Mouse (Mus musculus) testis, adult 2 months (tissue): ENCODE data around the gene AY074887.

Source experiments
- CTCF ChIP-seq: fragments of 200-500 bp; IDR thresholded peaks from 2 replicates; pipeline ENCODE4 v1.5.1; 2012; ENCODE audit warnings: low read depth, mild to moderate bottlenecking, inconsistent platforms, low read length, moderate library complexity; ENCODE audit not compliant: control insufficient read depth, insufficient read depth, insufficient replicate concordance
- POLR2A ChIP-seq: fragments of 200-500 bp; IDR thresholded peaks from 2 replicates; pipeline ENCODE4 v1.6.1; 2012; ENCODE audit warnings: low read depth, mild to moderate bottlenecking, inconsistent platforms, low read length, moderate library complexity; ENCODE audit not compliant: control insufficient read depth

GRCm38 (mm10) chr9:54942071-54942470 lies 8.7 kb downstream of the AY074887 start:
- TF ChIP-seq CTCF (no peak), POLR2A (no peak)
